Mouse (Mus musculus) left cerebral cortex, adult 9 months (tissue): ENCODE measurements at regions not wholly inside any gene's neighbourhood (a gene's known extent, or its start where the extent isn't known, plus 50 kb on each side); places are given as distances from the start of the nearest gene placed in this dataset.

ENCODE experiments used
- DNase-seq, 2 experiments: peaks; one replicate each; pipeline ENCODE4 v3.0.0; 2022; ENCODE audit warnings: low spot score in 2 of 2

DNA sequence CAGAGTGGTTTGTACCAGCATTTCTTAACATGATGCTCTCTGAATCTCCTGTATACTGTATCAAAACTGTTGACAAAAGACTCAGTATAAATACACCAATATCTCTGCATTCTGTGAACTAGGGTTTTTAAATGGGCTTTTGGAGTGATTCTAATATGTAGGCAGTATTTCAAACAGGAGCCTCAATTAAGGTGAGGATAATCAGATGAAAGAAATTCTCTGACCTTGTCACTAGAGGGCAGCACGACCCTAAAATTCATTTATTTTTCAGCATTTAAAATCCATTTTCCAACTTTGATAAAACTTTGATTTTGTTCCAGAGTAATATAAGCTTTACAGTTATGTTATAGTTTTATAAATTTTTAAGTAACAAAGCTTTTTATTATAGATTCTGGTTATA is 114.5 kb downstream of the Rfx6 start:
- DNase-seq: no peak

DNA sequence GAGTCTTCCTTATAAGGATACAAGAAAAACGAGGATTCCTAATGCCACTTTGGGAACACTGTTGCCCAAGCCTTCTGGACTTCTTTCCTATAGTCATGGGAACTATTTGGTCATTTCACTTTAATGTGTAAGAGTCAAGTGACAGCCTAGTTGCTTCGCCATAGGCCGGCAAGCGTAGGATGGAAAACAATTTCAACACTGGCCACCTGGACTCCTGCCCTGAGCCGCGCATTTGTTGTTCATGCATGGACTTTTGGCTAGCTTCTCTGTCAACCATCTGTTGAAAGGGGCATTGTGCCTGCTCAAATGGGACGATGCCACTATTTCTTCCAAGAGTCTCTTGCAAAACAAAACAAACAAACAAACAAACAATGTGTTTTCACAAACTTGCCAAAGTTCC is 116.3 kb downstream of the Rfx6 start:
- DNase-seq: no peak

DNA sequence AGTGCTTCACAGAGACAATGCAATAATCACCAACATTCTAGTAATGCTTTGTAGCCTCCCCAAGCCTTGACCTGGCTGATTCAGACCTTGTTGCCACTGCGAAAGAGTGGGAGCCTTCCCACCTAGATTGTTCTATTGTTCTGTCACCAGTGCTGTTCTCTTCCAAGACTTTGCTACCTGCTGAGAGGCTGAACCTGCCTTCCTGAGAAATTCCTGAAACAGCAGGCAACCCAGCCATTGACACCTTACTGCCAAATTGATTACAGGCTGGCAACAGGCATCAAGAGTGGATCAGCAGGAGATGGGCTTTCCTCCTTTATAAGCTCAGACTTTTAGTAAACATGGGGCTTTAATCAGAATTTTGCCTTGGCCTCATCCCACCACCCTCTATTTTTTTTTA is 139.1 kb downstream of the Rfx6 start:
- no peak for DNase-seq

GRCm38 (mm10) chr10:51823900-51824299 is 146.3 kb downstream of the Rfx6 start:
- DNase-seq: no peak

DNA sequence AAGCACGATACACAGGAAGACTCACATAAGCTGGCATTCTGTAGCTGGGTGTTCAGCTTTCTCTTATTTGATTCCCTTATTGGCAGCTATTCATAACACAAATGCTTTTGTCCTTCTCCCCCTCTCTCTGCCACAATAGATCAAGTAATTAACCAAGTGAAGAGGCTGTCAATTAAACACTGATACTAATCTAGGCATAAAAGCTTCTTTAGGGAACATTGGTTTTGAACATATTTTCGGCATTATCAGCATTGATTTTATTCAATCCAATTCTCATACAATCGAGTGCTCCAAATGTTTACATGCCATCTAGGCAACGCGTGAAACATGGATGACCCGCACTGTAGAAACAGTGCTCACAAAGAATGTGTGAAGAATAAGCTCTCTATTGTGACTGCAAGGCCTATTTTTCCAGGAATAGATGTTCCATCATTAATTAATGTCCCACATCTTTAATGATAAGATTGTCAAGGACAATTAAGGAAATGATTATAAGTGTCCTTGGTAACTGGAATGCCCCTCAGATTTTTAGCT is 148.9 kb downstream of the Rfx6 start:
- no peak for DNase-seq

DNA sequence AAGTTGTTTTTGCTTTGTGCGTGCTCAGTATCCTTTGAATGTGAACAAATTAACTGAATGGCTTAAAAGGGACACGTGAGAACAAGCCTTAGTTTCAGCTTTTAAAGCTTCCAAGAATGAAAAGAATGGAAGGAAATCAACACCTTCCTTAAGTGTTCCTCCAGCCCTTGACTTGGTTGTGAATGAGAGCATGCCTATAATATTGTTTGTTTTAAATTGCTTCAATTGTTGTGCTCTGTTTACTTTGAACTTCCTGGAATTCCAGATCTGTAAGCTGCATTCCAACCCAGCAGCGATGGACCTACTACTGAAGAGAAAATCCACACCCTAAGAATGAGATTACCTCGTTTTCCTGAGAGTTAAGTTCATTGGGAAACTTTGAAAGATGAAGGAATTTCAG is 154.9 kb downstream of the Rfx6 start:
- no peak for DNase-seq

DNA sequence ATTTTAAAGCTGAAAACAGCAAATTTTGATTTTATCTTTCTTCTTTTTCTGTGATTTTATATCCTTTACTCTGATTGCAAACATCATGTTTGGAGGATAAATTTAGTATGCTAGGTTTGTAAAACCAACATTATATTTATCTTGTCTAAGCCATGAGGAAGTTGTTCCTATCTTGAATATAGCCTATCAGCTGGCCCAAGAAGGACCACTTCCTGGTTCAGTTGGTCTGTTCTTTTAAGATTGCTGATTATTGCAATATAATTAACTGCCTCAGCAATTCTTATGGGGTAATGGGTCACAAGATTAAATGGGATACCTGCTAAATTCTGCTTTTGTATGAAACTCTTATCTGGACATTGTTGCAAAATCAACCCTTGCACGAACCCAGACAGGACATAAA is 165.5 kb downstream of the Rfx6 start:
- no peak for DNase-seq

DNA sequence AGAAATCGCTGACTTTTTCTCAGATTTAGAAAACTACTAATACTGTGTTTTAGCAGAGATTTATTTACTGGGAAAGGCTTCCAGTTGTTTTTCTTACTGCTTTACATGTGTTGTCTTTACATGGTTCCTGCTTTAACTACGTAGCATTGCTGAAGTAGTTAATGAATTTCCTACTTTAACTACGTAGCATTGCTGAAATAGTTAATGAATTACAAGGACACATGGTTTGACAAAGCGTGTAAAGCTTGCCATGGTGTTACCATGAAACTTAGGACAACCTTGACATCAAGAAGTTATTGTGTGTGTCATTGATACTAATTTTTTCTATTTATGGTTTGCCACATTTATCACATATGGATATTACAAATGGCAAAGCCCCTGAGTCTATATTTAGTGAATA is 168.7 kb downstream of the Rfx6 start:
- no peak for DNase-seq

- DNase-seq: no peak
These were observed 152.9 kb upstream of the Vgll2 start for GRCm38 (mm10) chr10:51869409-51869808.

- no peak for DNase-seq
These were observed 111.1 kb upstream of the Vgll2 start for GRCm38 (mm10) chr10:51911066-51911691.

DNA sequence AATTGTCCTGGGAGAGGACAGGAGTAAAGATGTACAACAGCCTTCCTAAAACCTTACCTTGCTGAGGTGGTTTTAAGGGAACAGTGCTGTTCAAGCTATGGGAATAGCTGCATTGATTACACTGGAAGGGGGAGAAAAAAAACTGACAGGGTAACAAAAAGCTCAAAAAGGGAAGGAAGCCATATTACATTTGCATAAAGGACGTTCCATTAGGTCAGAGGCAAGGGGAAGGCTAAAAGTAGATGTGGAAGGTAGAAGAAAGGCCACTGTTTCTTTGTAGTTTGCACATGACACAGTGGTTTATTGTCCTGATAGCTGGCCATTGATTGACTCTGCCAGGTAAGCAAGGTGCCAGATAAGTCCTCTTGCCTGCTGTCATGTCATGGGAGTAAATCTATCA is 110.2 kb upstream of the Vgll2 start:
- no peak for DNase-seq

GRCm38 (mm10) chr10:51926644-51927043 is 95.7 kb upstream of the Vgll2 start:
- DNase-seq: no peak

DNA sequence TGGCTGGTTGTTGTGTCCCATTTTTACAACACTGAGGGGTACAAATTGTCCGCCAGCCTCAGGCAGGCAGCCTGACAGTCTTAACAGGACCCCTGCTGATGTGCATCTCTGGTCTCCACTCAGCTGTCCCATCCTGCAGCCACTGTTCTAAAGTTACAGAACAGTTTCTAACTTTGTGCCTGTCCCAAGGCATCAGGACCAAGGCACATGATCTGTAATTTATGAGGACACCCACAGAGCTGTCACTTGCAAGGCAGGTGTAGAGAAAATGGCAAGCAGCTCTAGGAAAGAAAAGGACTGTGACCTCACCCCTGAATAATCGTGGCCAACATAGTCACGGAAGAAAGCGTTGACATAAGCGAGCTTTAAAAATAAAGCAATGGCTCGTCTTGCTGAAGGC is 93.0 kb upstream of the Vgll2 start:
- DNase-seq: no peak

DNA sequence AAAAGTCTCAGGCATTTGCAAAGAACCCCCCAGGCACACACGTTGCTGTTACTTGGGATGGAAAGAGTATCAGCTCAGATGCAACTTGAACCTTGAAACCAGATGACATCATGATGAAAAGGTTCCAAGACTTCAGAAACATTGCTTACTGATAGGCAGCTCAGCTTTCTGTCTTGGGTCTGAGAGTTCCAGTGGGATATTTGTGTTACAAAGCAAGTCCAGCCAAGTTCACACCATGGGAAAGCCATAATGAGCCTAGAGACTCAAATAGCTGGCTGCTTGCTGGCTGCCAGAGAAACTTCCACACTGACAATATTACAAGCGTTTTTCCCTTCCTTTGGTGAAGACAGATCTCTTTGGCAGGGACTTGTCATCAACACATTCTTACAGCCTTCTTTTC is 92.0 kb upstream of the Vgll2 start:
- no peak for DNase-seq

DNA sequence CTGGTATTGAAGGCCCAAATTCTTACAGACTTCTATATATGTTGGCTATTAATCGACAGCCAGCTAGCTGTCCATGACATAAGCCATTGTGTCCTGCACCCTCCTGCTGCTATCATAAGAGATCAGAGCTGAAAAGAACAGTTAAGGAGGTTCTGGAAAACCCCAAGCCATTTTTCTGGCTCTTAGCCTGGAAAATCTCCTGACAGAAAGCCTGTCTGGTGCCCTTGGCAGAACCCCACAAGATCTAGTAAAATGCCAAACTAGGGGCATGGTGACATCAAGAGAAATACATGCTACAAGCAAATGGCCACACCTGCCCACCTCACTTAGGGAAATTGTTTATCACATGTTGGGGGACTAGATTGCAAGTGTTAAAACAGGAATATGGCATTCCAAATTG is 91.6 kb upstream of the Vgll2 start:
- DNase-seq: no peak

DNA sequence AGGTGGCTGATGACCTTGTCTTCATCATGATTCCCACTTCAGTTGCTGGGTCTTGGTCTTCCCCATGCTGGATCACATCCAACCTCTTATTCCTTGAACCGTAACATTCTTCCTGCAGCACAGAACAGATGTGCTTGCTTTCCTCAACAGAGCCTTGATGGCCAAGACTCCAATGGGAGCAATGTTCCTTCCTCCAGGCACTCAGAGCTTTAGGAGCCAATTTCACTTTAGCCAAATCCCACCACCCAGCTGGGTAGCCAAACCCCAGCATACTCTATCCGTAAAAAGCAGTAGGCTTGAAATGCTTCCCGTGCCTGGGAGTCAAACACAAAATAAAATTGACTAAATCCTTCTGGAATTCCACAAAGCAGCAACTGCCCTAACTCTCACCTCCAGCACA is 86.8 kb upstream of the Vgll2 start:
- no peak for DNase-seq

DNA sequence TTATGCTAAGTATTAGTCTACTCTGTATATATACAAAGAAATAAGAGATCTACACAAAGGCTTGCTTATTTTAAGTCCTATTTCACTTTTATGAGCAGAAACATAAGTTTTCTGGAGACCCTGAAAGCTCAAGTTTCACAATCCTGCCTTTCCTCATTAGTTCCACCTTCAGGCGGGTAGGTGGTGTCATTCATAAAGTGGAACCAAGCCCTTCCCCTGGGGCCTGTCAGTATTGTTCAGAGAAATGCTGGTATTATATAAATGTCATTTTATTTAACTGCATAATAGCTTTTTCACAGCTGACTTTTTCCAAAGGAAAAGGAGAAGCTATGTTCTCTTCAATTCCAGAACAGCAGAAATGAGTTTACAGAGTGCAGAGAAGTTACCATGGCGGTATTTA is 81.1 kb upstream of the Vgll2 start:
- DNase-seq: no peak

- peak in 1 of 2 experiments; percentile 3 for DNase-seq
These were observed 76.6 kb upstream of the Vgll2 start for GRCm38 (mm10) chr10:51945701-51946100.

GRCm38 (mm10) chr10:51946189-51946588 is 76.1 kb upstream of the Vgll2 start:
- no peak for DNase-seq

GRCm38 (mm10) chr10:51946881-51947280 is 75.4 kb upstream of the Vgll2 start:
- no peak for DNase-seq

- DNase-seq: no peak
These were observed 72.3 kb upstream of the Vgll2 start for GRCm38 (mm10) chr10:51950016-51950415.

GRCm38 (mm10) chr10:51952021-51952420 is 70.3 kb upstream of the Vgll2 start:
- DNase-seq: no peak

DNA sequence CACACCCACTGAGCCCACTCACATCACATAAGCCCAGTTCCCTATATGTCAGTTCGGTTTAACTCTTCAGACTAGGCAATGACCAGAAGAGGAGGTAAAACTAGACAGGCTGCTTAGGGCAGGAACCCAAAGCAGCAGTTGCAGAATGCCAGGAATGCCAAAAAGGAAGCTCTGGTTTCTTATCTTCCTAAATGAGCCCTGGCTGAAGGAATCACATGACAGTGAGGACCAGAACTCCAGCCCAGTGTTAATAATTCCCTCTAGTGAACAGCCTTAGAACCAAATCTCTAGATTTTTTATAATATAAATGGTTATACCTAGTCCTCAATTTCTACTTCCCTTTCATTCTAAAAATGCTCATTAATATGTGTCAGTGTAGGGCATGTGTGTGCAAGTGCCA is 65.8 kb upstream of the Vgll2 start:
- DNase-seq: no peak

DNA sequence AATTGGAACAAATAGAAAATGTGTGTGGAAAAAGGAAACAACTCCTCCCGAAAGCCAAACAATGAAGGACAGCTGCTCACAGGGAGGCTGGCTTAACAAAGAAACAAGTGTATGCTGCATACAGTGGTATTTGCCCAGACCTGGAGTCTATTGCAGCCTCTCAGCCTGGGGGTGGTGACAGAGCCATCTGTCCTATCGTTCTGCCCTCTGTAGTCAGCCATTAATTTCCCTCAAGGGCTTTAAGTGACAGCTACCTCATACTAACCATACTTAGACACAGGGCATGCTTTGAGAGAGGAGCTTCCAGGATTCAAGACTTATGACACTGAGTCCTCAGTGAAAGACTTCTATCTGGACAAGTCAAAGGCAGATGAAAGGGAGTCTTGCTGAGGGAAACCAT is 60.8 kb upstream of the Vgll2 start:
- DNase-seq: no peak
